In the genomic region with DNA sequence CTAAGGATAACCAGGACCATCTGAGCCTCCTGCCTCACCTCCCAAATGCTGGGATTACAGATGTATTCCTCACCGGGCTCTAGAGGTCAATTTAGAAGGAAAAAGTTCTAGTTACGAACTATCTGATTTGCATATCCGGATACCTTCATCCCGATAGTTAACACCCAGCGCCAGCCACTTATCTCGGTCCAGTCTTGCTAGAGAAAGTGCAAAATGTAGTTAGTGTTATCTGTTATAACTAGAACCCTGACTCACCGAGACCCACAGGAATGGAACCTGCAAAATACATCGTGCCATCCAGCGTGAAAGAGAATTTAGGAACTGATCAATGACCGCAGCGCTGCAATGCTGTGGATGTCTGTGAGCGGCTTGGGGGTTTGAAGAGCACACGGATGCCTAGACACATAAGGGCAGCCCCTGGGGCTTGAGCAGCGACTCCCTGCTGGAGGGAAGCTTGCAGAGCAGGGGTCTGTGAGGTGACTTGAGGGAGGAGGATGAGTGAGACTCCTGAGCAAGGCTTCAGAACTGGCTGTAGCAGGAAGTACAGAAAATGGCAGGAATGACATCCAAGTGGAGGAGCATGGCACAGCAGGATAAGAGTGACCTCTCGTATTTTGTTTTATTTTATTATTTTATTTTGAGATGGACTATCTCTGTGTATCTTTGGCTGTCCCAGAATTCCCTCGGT, we compare ENCODE assay signal across 22 mouse cellular contexts. TPM values are rescaled to one million over a fixed set of nuclear protein-coding genes. Genes with fewer than 3 reads are reported as not detected.
DNase-seq lines count a peak whose midpoint lies in the region; ATAC-seq lines count a peak whose summit lies in the region.
"Had no signal": no experiment of that assay in that cellular context is flagged by ENCODE, and none has a peak within 500 bp of the region (broad histone marks: within the 10 kb centered on the region; RNA-seq: fewer than 3 reads in every experiment).

No protein-coding gene starts in this region.

- no peaks in the 10 kb centered on the region for H3K27me3 ChIP-seq in heart, embryonic 10.5 days (ENCODE audit: insufficient read depth, poor library complexity, severe bottlenecking)
- H3K27me3 ChIP-seq in hindbrain, embryonic 13.5 days, result no peaks in the 10 kb centered on the region
- H3K27me3 ChIP-seq in hindbrain, embryonic 14.5 days (ENCODE audit: control insufficient read depth, insufficient read depth, low read length), result no peaks in the 10 kb centered on the region
- H3K27me3 ChIP-seq in liver, embryonic 13.5 days, result no peaks in the 10 kb centered on the region
- H3K27me3 ChIP-seq: forebrain, embryonic 12.5 days; limb, embryonic 15.5 days; neural tube, embryonic 15.5 days had no signal

- H3K36me3 ChIP-seq in heart, embryonic 10.5 days, result no peaks in the 10 kb centered on the region
- no peaks in the 10 kb centered on the region for H3K36me3 ChIP-seq in hindbrain, embryonic 13.5 days
- no peaks in the 10 kb centered on the region for H3K36me3 ChIP-seq in hindbrain, embryonic 14.5 days (replicated peaks; ENCODE audit: control insufficient read depth, insufficient read depth)
- H3K36me3 ChIP-seq in liver, embryonic 13.5 days, result no peaks in the 10 kb centered on the region
- H3K36me3 ChIP-seq: forebrain, embryonic 12.5 days; limb, embryonic 15.5 days; neural tube, embryonic 15.5 days had no signal

- WGBS in heart, embryonic 10.5 days, result 39% methylated on average over 16 of the region's 16 CpGs
- 61% methylated on average over 16 of the region's 16 CpGs for WGBS in hindbrain, embryonic 13.5 days
- 61% methylated on average over 16 of the region's 16 CpGs for WGBS in hindbrain, embryonic 14.5 days
- WGBS in liver, embryonic 13.5 days (ENCODE audit: insufficient replicate concordance), result 29% methylated on average over 16 of the region's 16 CpGs

- H3K4me1 ChIP-seq in heart, embryonic 10.5 days, result peaks cover 19% of the 10 kb centered on the region; the same call in 1 of the 2 replicates
- H3K4me1 ChIP-seq in hindbrain, embryonic 13.5 days (replicated peaks), result peaks cover 10% of the 10 kb centered on the region; the same call in 1 of the 2 replicates
- no peaks in the 10 kb centered on the region for H3K4me1 ChIP-seq in hindbrain, embryonic 14.5 days (replicated peaks; ENCODE audit: control insufficient read depth, insufficient read depth, low read length)
- peaks cover 49% of the 10 kb centered on the region for H3K4me1 ChIP-seq in liver, embryonic 13.5 days (replicated peaks)

- no peak overlapping the region for H3K4me2 ChIP-seq in hindbrain, embryonic 13.5 days
- no peak overlapping the region for H3K4me2 ChIP-seq in hindbrain, embryonic 14.5 days (replicated peaks)
- peak overlapping the region; percentile 63 for H3K4me2 ChIP-seq in liver, embryonic 13.5 days
- H3K4me2 ChIP-seq: forebrain, embryonic 12.5 days; limb, embryonic 15.5 days; neural tube, embryonic 15.5 days had no signal

- H3K9me3 ChIP-seq in heart, embryonic 10.5 days, result no peaks in the 10 kb centered on the region
- no peaks in the 10 kb centered on the region for H3K9me3 ChIP-seq in hindbrain, embryonic 13.5 days
- no peaks in the 10 kb centered on the region for H3K9me3 ChIP-seq in hindbrain, embryonic 14.5 days (ENCODE audit: control insufficient read depth, low read length)
- H3K9me3 ChIP-seq in liver, embryonic 13.5 days (replicated peaks), result no peaks in the 10 kb centered on the region
- H3K9me3 ChIP-seq: forebrain, embryonic 12.5 days; limb, embryonic 15.5 days; neural tube, embryonic 15.5 days had no signal

- peak overlapping the region; percentile 12; the same call in 1 of the 2 replicates for H3K4me3 ChIP-seq in heart, embryonic 10.5 days
- H3K4me3 ChIP-seq in hindbrain, embryonic 13.5 days, result no peak overlapping the region
- H3K4me3 ChIP-seq in hindbrain, embryonic 14.5 days (replicated peaks; ENCODE audit: low read length), result no peak overlapping the region
- H3K4me3 ChIP-seq in liver, embryonic 13.5 days (replicated peaks), result peak overlapping the region; percentile 36
- H3K4me3 ChIP-seq: forebrain, embryonic 12.5 days; gastrocnemius, adult 2 months; limb, embryonic 15.5 days; neural tube, embryonic 15.5 days had no signal

- H3K27ac ChIP-seq in heart, embryonic 10.5 days, result no peak overlapping the region
- H3K27ac ChIP-seq in hindbrain, embryonic 13.5 days, result no peak overlapping the region
- no peak overlapping the region for H3K27ac ChIP-seq in hindbrain, embryonic 14.5 days
- peak overlapping the region; percentile 79 for H3K27ac ChIP-seq in liver, embryonic 13.5 days
- H3K27ac ChIP-seq: forebrain, embryonic 12.5 days; gastrocnemius, adult 2 months; limb, embryonic 15.5 days; neural tube, embryonic 15.5 days had no signal

- DNase-seq in heart, embryonic 10.5 days (ENCODE audit: low spot score), result no peak
- no peak for DNase-seq in heart, adult 8-10 months (ENCODE audit: low spot score)
- no peak for DNase-seq in hindbrain, embryonic 14.5 days (ENCODE audit: low spot score)
- no peak for DNase-seq in liver, embryonic 13.5 days
- DNase-seq in retina, embryonic 14.5 days (ENCODE audit: low spot score), result no peak
- DNase-seq: adrenal gland, postnatal 36 days; cerebellum, adult 18-20 months; cerebellum, postnatal 25 days; embryo, embryonic 11 days; gastrocnemius, adult 2 months; kidney, adult 8-10 months; kidney, postnatal 25 days; thymus, postnatal 25 days had no signal

- 0 out of 2 replicates have a peak overlapping the region, but pooled peaks have one; percentile 40 for H3K9ac ChIP-seq in hindbrain, embryonic 13.5 days
- no peak overlapping the region for H3K9ac ChIP-seq in hindbrain, embryonic 14.5 days
- H3K9ac ChIP-seq in liver, embryonic 13.5 days, result peak overlapping the region; percentile 55
- H3K9ac ChIP-seq: forebrain, embryonic 12.5 days; limb, embryonic 15.5 days; neural tube, embryonic 15.5 days had no signal

- no peak for ATAC-seq in hindbrain, embryonic 13.5 days (ENCODE audit: low FRiP score)
- no peak for ATAC-seq in hindbrain, embryonic 14.5 days (ENCODE audit: low FRiP score)
- no peak for ATAC-seq in liver, embryonic 13.5 days (ENCODE audit: low read depth)
- no peak for ATAC-seq in cerebellum, adult (ENCODE audit: insufficient number of reproducible peaks, low FRiP score, low TSS enrichment)
- ATAC-seq: CD4-positive, CD25-positive, alpha-beta regulatory T cell, adult 4 months; inflammation-experienced regulatory T-cells, adult 6 months; midbrain, embryonic 16.5 days had no signal

RNA-seq across cellular contexts. Expression of gene Vil1, which starts 8.0 kb away (rescaled TPM):
- 0.94 and 1.1 TPM in 2 replicates for polyA plus RNA-seq in heart, embryonic 10.5 days (2016; fragmentation: Nextera tagmentation; extraction: Ambion mirVana)
- 1 to 10 TPM in 3 of 4 experiments, under 1 TPM in 1; 0.98 to 2.0 (median 1.7) TPM for total RNA-seq in heart, adult 8-10 months (2022)
- polyA plus RNA-seq in hindbrain, embryonic 13.5 days (2015; fragmentation: Nextera tagmentation; extraction: Ambion mirVana), result 0.16 and 0.18 TPM in 2 replicates
- 0.16 and 0.34 TPM in 2 replicates for polyA plus RNA-seq in hindbrain, embryonic 14.5 days (2014; fragmentation: Nextera tagmentation; extraction: Ambion mirVana)
- 0.62 and 0.90 TPM in 2 replicates for polyA plus RNA-seq in liver, embryonic 13.5 days (2015; fragmentation: Nextera tagmentation; extraction: Ambion mirVana)
- total RNA-seq: gastrocnemius, adult 2 months; granulocyte monocyte progenitor cell, adult 5-6 weeks had no signal

RNA-seq across cellular contexts. Expression of gene Ctdsp1, which starts 9.8 kb away (rescaled TPM):
- 55.9 and 69.2 TPM in 2 replicates for polyA plus RNA-seq in heart, embryonic 10.5 days (2016; fragmentation: Nextera tagmentation; extraction: Ambion mirVana)
- total RNA-seq in heart, adult 8-10 months (2022), result 100 to 1,000 TPM; 115 to 130 (median 121) TPM
- polyA plus RNA-seq in hindbrain, embryonic 13.5 days (2015; fragmentation: Nextera tagmentation; extraction: Ambion mirVana), result 18.5 and 19.8 TPM in 2 replicates
- 20.3 and 20.8 TPM in 2 replicates for polyA plus RNA-seq in hindbrain, embryonic 14.5 days (2014; fragmentation: Nextera tagmentation; extraction: Ambion mirVana)
- polyA plus RNA-seq in liver, embryonic 13.5 days (2015; fragmentation: Nextera tagmentation; extraction: Ambion mirVana), result 33.1 and 35.6 TPM in 2 replicates

RNA-seq across cellular contexts. Expression of gene Slc11a1, which starts 26.2 kb away (rescaled TPM):
- polyA plus RNA-seq in heart, embryonic 10.5 days (2016; fragmentation: Nextera tagmentation; extraction: Ambion mirVana), result 1.1 and 1.6 TPM in 2 replicates
- total RNA-seq in heart, adult 8-10 months (2022), result 1 to 10 TPM; 3.9 to 6.6 (median 5.1) TPM
- 2.4 and 2.5 TPM in 2 replicates for polyA plus RNA-seq in hindbrain, embryonic 13.5 days (2015; fragmentation: Nextera tagmentation; extraction: Ambion mirVana)
- polyA plus RNA-seq in hindbrain, embryonic 14.5 days (2014; fragmentation: Nextera tagmentation; extraction: Ambion mirVana), result 2.7 and 2.9 TPM in 2 replicates
- polyA plus RNA-seq in liver, embryonic 13.5 days (2015; fragmentation: Nextera tagmentation; extraction: Ambion mirVana), result 9.6 and 10.0 TPM in 2 replicates

RNA-seq across cellular contexts. Expression of gene Catip, which starts 39.3 kb away (rescaled TPM):
- polyA plus RNA-seq in heart, embryonic 10.5 days (2016; fragmentation: Nextera tagmentation; extraction: Ambion mirVana), result 0.20 and 0.28 TPM in 2 replicates
- under 1 TPM; 0.17 to 0.37 (median 0.25) TPM for total RNA-seq in heart, adult 8-10 months (2022)
- polyA plus RNA-seq in hindbrain, embryonic 13.5 days (2015; fragmentation: Nextera tagmentation; extraction: Ambion mirVana), result 0.80 and 1.6 TPM in 2 replicates
- polyA plus RNA-seq in hindbrain, embryonic 14.5 days (2014; fragmentation: Nextera tagmentation; extraction: Ambion mirVana), result 1.2 and 1.7 TPM in 2 replicates
- polyA plus RNA-seq in liver, embryonic 13.5 days (2015; fragmentation: Nextera tagmentation; extraction: Ambion mirVana), result 0.08 and 0.13 TPM in 2 replicates
- total RNA-seq: granulocyte monocyte progenitor cell, adult 5-6 weeks had no signal
- polyA plus RNA-seq: inflammation-experienced regulatory T-cells, adult 6 months had no signal

Comparison
In these comparisons a context has a peak if more than half of its experiments do, and no peak if none do; other contexts are left out.
1. H3K4me3 ChIP-seq: peak in heart, embryonic 10.5 days (single experiment) and liver, embryonic 13.5 days (single experiment); none in hindbrain, embryonic 13.5 days (single experiment) and hindbrain, embryonic 14.5 days (single experiment).